Mouse (Mus musculus) MEL (cell line): ENCODE measurements at regions not wholly inside any gene's neighbourhood (a gene's known extent, or its start where the extent isn't known, plus 50 kb on each side); places are given as distances from the start of the nearest gene placed in this dataset.

Source experiments
- DNase-seq: peaks from one replicate; pipeline ENCODE4 v3.0.0; 2011; ENCODE audit warnings: low read depth, low spot score
- H3K27ac ChIP-seq: 2 replicates; pipeline ENCODE4 v1.5.1; 2012; ENCODE audit warnings: low read depth, mild to moderate bottlenecking, control low read depth, low read length, moderate library complexity; ENCODE audit not compliant: control insufficient read depth
- H3K27me3 ChIP-seq, 2 experiments: fragments of 150-350 bp in 1 of 2; sonication (generic) in 1 of 2; 2 replicates each; pipeline ENCODE4 v1.6.1; 2012; ENCODE audit warnings: low read length in 2 of 2, mild to moderate bottlenecking in 2 of 2, improper control_type of control experiment in 1 of 2, moderate library complexity in 1 of 2; ENCODE audit not compliant: insufficient read depth in 2 of 2, control insufficient read depth in 1 of 2
- H3K36me3 ChIP-seq, 2 experiments: 2 replicates each; pipeline ENCODE4 v1.6.1; 2012 to 2014; ENCODE audit warnings: low read length in 2 of 2, improper control_type of control experiment in 1 of 2, inconsistent platforms in 1 of 2, mild to moderate bottlenecking in 1 of 2; ENCODE audit not compliant: insufficient read depth in 2 of 2, control insufficient read depth in 1 of 2
- H3K4me1 ChIP-seq, 2 experiments: fragments of 150-350 bp in 1 of 2; sonication (generic) in 1 of 2; 2 replicates each; pipeline ENCODE4 v1.6.1; 2012; ENCODE audit warnings: low read length in 2 of 2, improper control_type of control experiment in 1 of 2, mild to moderate bottlenecking in 1 of 2; ENCODE audit not compliant: insufficient read depth in 2 of 2, control insufficient read depth in 1 of 2
- H3K4me3 ChIP-seq, 2 experiments: fragments of 150-350 bp in 1 of 2; sonication (generic) in 1 of 2; 2 replicates each; pipeline ENCODE4 v1.5.1; 2012; ENCODE audit warnings: low read depth in 2 of 2, low read length in 2 of 2, mild to moderate bottlenecking in 2 of 2, moderate library complexity in 2 of 2, control low read depth in 1 of 2, improper control_type of control experiment in 1 of 2; ENCODE audit not compliant: control insufficient read depth in 1 of 2, insufficient read depth in 1 of 2
- H3K79me2 ChIP-seq: 2 replicates; pipeline ENCODE4 v1.6.1; 2012; ENCODE audit warnings: mild to moderate bottlenecking, low read length, moderate library complexity; ENCODE audit not compliant: control insufficient read depth, poor library complexity, insufficient read depth
- H3K9ac ChIP-seq: 2 replicates; pipeline ENCODE4 v1.6.1; 2012; ENCODE audit warnings: low read depth, mild to moderate bottlenecking, control low read depth, low read length, moderate library complexity; ENCODE audit not compliant: control insufficient read depth, poor library complexity, severe bottlenecking
- H3K9me3 ChIP-seq: fragments of 150-350 bp; sonication (generic); replicated peaks from 2 replicates; pipeline ENCODE4 v1.6.1; 2012; ENCODE audit warnings: mild to moderate bottlenecking, low read length, improper control_type of control experiment, moderate library complexity; ENCODE audit not compliant: insufficient read depth
- CHD2 ChIP-seq: IDR thresholded peaks from 2 replicates; pipeline ENCODE4 v1.6.1; 2011; ENCODE audit warnings: low read length, improper control_type of control experiment
- CTCF ChIP-seq, 3 experiments: IDR thresholded peaks in 2 of 3; conservative IDR thresholded peaks in 1 of 3; 2 replicates each; pipeline ENCODE4 v1.5.1; 2011 to 2012; ENCODE audit warnings: low read length in 3 of 3, low read depth in 2 of 3, mild to moderate bottlenecking in 2 of 3, improper control_type of control experiment in 1 of 3, inconsistent platforms in 1 of 3, mixed read lengths in 1 of 3, moderate library complexity in 1 of 3; ENCODE audit not compliant: control insufficient read depth in 1 of 3, insufficient read depth in 1 of 3, poor library complexity in 1 of 3, severe bottlenecking in 1 of 3
- E2F4 ChIP-seq: IDR thresholded peaks from 2 replicates; pipeline ENCODE4 v1.6.1; 2011; ENCODE audit warnings: low read depth, low read length, improper control_type of control experiment, borderline replicate concordance
- ETS1 ChIP-seq: IDR thresholded peaks from 2 replicates; pipeline ENCODE4 v1.6.1; 2012; ENCODE audit warnings: low read depth, mild to moderate bottlenecking, inconsistent platforms, low read length, improper control_type of control experiment, moderate library complexity
- GATA1 ChIP-seq: IDR thresholded peaks from 2 replicates; pipeline ENCODE4 v1.6.1; 2011; ENCODE audit warnings: low read depth, low read length, improper control_type of control experiment
- HCFC1 ChIP-seq: IDR thresholded peaks from 2 replicates; pipeline ENCODE4 v1.6.1; 2012; ENCODE audit warnings: low read depth, mild to moderate bottlenecking, inconsistent platforms, low read length, improper control_type of control experiment, moderate library complexity
- JUND ChIP-seq: IDR thresholded peaks from 2 replicates; pipeline ENCODE4 v1.6.1; 2011; ENCODE audit warnings: low read depth, mild to moderate bottlenecking, improper control_type of control experiment, low read length
- KAT2A ChIP-seq: conservative IDR thresholded peaks from 2 replicates; pipeline ENCODE4 v1.6.1; 2012; ENCODE audit warnings: low read depth, low read length, improper control_type of control experiment, inconsistent platforms
- MAFK ChIP-seq: IDR thresholded peaks from 2 replicates; pipeline ENCODE4 v1.6.1; 2011; ENCODE audit warnings: low read depth, mild to moderate bottlenecking, low read length, improper control_type of control experiment, borderline replicate concordance
- MYB ChIP-seq: IDR thresholded peaks from 2 replicates; pipeline ENCODE4 v1.6.1; 2011; ENCODE audit warnings: mild to moderate bottlenecking, low read depth, low read length, improper control_type of control experiment
- MYC ChIP-seq: IDR thresholded peaks from 2 replicates; pipeline ENCODE4 v1.6.1; 2011; ENCODE audit warnings: low read depth, mild to moderate bottlenecking, low read length, improper control_type of control experiment, moderate library complexity
- NRF1 ChIP-seq: IDR thresholded peaks from 2 replicates; pipeline ENCODE4 v1.6.1; 2014; ENCODE audit warnings: low read depth, mild to moderate bottlenecking, inconsistent platforms, low read length, improper control_type of control experiment, moderate library complexity; ENCODE audit not compliant: poor library complexity, insufficient read depth, severe bottlenecking
- TBP ChIP-seq: IDR thresholded peaks from 2 replicates; pipeline ENCODE4 v1.8.0; 2011; ENCODE audit warnings: low read depth, low read length, improper control_type of control experiment
- TCF12 ChIP-seq: IDR thresholded peaks from 2 replicates; pipeline ENCODE4 v1.6.1; 2014; ENCODE audit warnings: low read depth, mild to moderate bottlenecking, inconsistent platforms, low read length, improper control_type of control experiment, moderate library complexity
- UBTF ChIP-seq: IDR thresholded peaks from 2 replicates; pipeline ENCODE4 v1.6.1; 2012; ENCODE audit warnings: low read depth, mild to moderate bottlenecking, inconsistent platforms, low read length, improper control_type of control experiment, moderate library complexity, borderline replicate concordance; ENCODE audit not compliant: insufficient read depth
- USF1 ChIP-seq: IDR thresholded peaks from 2 replicates; pipeline ENCODE4 v1.6.1; 2014; ENCODE audit warnings: low read depth, mild to moderate bottlenecking, inconsistent platforms, low read length, improper control_type of control experiment, moderate library complexity
- ZC3H11A ChIP-seq: IDR thresholded peaks from 2 replicates; pipeline ENCODE4 v1.6.1; 2012; ENCODE audit warnings: low read depth, mild to moderate bottlenecking, inconsistent platforms, low read length, improper control_type of control experiment

DNA sequence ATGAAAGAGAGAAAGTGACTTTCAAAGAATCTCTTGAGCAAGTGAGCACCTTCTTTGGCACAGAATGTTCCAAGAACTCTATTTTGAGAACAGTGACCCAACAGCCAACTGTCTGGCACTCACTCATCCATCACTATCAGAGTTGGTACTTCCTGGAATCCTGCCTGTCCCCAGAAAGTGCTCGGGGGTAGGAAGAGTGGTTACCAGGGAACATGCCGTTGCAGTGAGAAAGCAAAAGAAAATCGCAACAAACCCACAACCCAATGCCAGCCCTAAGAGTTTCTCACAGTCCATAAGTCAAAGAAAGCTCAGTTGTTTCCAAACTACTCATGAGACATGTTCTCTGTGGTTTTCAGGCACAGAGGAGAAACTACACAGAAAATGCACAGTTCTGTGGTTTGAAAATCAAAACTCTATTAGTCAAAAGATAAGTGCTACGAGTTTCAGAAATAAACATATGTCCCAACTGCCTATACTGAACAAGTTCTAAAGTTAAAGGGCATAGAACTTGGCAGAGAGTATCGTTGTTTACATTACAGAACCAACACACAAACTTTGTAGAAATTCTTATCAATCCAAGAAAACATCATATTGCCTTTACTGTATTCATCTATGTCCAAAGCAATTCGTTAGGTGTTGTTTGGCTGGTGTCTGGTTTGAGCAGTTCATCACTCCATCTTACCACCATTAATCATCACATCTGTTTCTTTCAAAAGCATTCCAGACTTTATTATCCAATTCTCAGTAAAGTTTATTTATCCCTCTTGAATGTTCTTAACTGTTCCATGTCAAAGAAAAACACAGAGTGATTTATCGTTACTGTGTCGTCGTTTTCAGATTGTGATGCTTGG is 85.8 kb upstream of the N6amt1 start:
- Histone ChIP-seq H3K4me3 (no peak overlapping the region), H3K4me1 (no peaks in the 10 kb centered on the region), H3K9ac (no peak overlapping the region), H3K9me3 (no peaks in the 10 kb centered on the region), H3K27ac (no peak overlapping the region), H3K79me2 (no peaks in the 10 kb centered on the region), H3K27me3 (no peaks in the 10 kb centered on the region), H3K36me3 (no peaks in the 10 kb centered on the region)
- DNase-seq, result no peak
- TF ChIP-seq MYB (no peak), KAT2A (no peak), JUND (no peak), USF1 (no peak), MAFK (no peak), TBP (no peak), GATA1 (no peak), UBTF (no peak), CHD2 (no peak), ZC3H11A (no peak)

DNA sequence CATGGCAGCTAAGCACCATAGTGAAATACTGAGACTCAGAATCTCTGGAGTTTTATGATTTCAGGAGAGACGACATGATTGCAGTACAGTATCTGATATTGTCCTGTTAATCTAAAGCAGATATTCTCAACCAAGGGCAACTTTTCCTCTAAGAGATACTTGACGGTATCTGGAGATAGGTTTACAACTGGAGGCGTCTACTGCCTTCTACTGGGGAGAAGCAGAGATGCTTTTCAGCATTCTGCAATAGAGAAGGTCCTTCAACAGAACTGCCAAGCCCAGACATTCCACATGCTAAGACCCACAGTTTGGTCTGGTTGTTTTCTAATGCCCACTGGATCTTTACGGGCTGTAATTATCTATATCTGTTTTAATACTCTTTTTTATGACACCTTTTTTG is 86.5 kb upstream of the N6amt1 start:
- no peak for DNase-seq
- Histone ChIP-seq H3K79me2 (no peaks in the 10 kb centered on the region), H3K4me1 (no peaks in the 10 kb centered on the region), H3K4me3 (no peak overlapping the region), H3K9ac (no peak overlapping the region), H3K27me3 (no peaks in the 10 kb centered on the region), H3K27ac (no peak overlapping the region), H3K36me3 (no peaks in the 10 kb centered on the region), H3K9me3 (no peaks in the 10 kb centered on the region)
- TF ChIP-seq NRF1 (no peak), GATA1 (no peak), E2F4 (no peak), MYC (no peak), CHD2 (no peak)

GRCm38 (mm10) chr16:87263571-87263970 is 90.4 kb upstream of the N6amt1 start:
- H3K4me3 ChIP-seq, result no peak overlapping the region

More at GRCm38 (mm10) chr16:87263571-87263970, 90.4 kb upstream of the N6amt1 start:
- Histone ChIP-seq H3K27me3 (no peaks in the 10 kb centered on the region), H3K9me3 (no peaks in the 10 kb centered on the region), H3K27ac (no peak overlapping the region), H3K79me2 (no peaks in the 10 kb centered on the region), H3K4me1 (no peaks in the 10 kb centered on the region), H3K36me3 (no peaks in the 10 kb centered on the region), H3K9ac (no peak overlapping the region)
- DNase-seq, result no peak
- TF ChIP-seq MYC, result no peak
- TF ChIP-seq MAFK, result no peak
- no peak for TF ChIP-seq CTCF (IDR thresholded peaks at IDR 0.05 in 2 of 3, conservative IDR thresholded peaks at IDR 0.05 in 1 of 3; ENCODE audit: control insufficient read depth in 1 of 3, insufficient read depth in 1 of 3, low read depth in 2 of 3, low read length in 3 of 3, poor library complexity in 1 of 3, severe bottlenecking in 1 of 3)
- TF ChIP-seq ETS1, result no peak
- no peak for TF ChIP-seq HCFC1
- no peak for TF ChIP-seq TCF12
